Mouse (Mus musculus) brown adipose tissue, adult 24 weeks (tissue): ENCODE results near the gene Tnfrsf1b. TPM values are rescaled to one million over a fixed set of nuclear protein-coding genes. Genes with fewer than 3 reads are reported as not detected.

Experiments
- H3K27ac ChIP-seq: fragments of 200-500 bp; replicated peaks from 2 replicates; pipeline ENCODE4 v1.5.1; 2012; ENCODE audit warnings: low read depth, mild to moderate bottlenecking, low read length
- H3K4me1 ChIP-seq: fragments of 200-500 bp; 2 replicates; pipeline ENCODE4 v1.6.1; 2012; ENCODE audit warnings: low read length, mixed read lengths; ENCODE audit not compliant: control insufficient read depth, insufficient read depth, insufficient read length
- H3K4me3 ChIP-seq: fragments of 200-500 bp; 2 replicates; pipeline ENCODE4 v1.5.1; 2012; ENCODE audit warnings: low read depth, mild to moderate bottlenecking, low read length, moderate library complexity; ENCODE audit not compliant: insufficient read depth
- polyA plus RNA-seq: library from polyadenylated mRNA; stranded (reverse); fragments of >200 nt; gene quantifications from 2 replicates; pipeline ENCODE4 v1.2.4, GENCODE M21; 2012; ENCODE audit not compliant: missing spikeins, insufficient read depth, insufficient read length

The Tnfrsf1b gene
- polyA plus RNA-seq, 1 experiment, result 3.4 TPM

- Histone ChIP-seq H3K27ac (peak overlapping the region; percentile 61), H3K4me3 (no peak overlapping the region), H3K4me1 (peaks cover 10% of the 10 kb centered on the region; the same call in 1 of the 2 replicates)
These were observed 23.5 kb upstream of the Tnfrsf1b start for GRCm38 (mm10) chr4:145270136-145270535.

- H3K27ac ChIP-seq, result peak overlapping the region; percentile 41; the same call in 1 of the 2 replicates
- peaks cover 11% of the 10 kb centered on the region; the same call in 1 of the 2 replicates for H3K4me1 ChIP-seq
- no peak overlapping the region for H3K4me3 ChIP-seq
These were observed 21.0 kb upstream of the Tnfrsf1b start for GRCm38 (mm10) chr4:145267631-145268110.

- Histone ChIP-seq H3K27ac (no peak overlapping the region), H3K4me3 (no peak overlapping the region), H3K4me1 (peaks cover 8% of the 10 kb centered on the region; the same call in 1 of the 2 replicates)
These were observed 19.8 kb upstream of the Tnfrsf1b start for GRCm38 (mm10) chr4:145266505-145266904.

- no peak overlapping the region for H3K4me3 ChIP-seq
- no peak overlapping the region for H3K27ac ChIP-seq
- H3K4me1 ChIP-seq, result peaks cover 16% of the 10 kb centered on the region; the same call in 1 of the 2 replicates
These were observed 18.1 kb upstream of the Tnfrsf1b start for GRCm38 (mm10) chr4:145264761-145265160.

- H3K4me1 ChIP-seq, result peaks cover 19% of the 10 kb centered on the region; the same call in 1 of the 2 replicates
- H3K27ac ChIP-seq, result no peak overlapping the region
- H3K4me3 ChIP-seq, result no peak overlapping the region
These were observed 16.9 kb upstream of the Tnfrsf1b start for GRCm38 (mm10) chr4:145263583-145263982.

DNA sequence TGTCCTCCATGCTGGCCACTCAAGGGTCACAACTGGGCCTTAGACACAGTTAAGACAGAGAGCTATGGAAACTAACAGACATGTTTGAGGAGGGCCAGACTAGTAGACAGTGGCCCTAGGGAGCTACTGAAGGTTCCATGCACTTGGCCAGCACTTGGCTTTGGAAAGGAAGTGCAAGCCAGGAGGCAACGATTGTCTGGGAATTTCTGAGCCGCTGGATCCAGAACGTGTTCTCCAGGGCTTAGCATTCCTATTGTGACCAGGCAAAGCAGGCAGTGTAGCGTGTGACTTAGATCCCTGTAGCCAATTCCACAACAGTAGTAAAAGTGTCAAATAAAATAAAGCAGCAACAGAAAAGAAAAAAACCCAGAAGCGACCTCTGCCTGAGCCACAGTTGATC is 14.1 kb upstream of the Tnfrsf1b start:
- Histone ChIP-seq H3K4me1 (peaks cover 23% of the 10 kb centered on the region; the same call in 1 of the 2 replicates), H3K4me3 (no peak overlapping the region), H3K27ac (no peak overlapping the region; the same call in 1 of the 2 replicates)

- Histone ChIP-seq H3K27ac (0 out of 2 replicates have a peak overlapping the region, but pooled peaks have one; percentile 9), H3K4me1 (peaks cover 17% of the 10 kb centered on the region; the same call in 1 of the 2 replicates), H3K4me3 (no peak overlapping the region)
These were observed 11.2 kb upstream of the Tnfrsf1b start for GRCm38 (mm10) chr4:145257751-145258434.

DNA sequence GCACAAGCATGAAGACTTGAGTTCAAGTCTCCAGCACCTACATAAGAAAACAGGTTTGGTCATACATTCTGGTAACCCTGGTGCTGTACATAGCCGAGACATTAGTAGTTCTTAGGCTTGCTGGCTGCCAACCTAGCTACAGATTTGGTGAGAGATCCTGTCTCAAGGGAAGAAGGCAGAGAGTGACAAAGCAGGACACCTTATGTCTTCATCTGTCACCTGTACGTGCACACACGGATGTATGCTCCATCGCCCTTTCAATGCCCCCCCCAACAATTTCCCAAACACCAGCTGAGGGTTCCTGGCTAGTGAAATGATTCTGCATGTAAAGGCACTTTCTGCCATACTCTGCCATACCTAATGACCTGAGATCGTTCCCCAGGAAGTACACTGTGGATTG is 9.5 kb upstream of the Tnfrsf1b start:
- Histone ChIP-seq H3K4me3 (no peak overlapping the region), H3K27ac (no peak overlapping the region), H3K4me1 (peaks cover 11% of the 10 kb centered on the region; the same call in 1 of the 2 replicates)

DNA sequence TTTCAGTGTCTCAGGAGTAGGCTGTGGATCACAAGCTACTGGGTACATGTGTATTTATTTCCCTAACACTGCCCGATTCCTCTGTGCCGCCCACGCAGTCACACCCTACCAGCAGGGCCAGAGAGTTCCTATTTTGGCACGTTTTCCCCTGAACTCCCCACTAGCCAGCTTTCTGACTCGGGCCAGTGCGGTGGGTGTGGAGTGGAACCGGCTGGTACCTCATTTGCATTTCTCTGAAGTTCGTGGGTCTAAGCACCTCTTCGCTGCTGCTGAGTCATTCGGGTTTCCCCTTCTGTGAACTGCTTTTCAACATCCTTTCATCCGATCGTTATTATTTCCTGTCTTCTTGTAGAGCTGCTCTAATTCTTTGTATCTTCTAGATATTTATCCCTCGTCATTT is 7.7 kb upstream of the Tnfrsf1b start:
- Histone ChIP-seq H3K27ac (no peak overlapping the region), H3K4me3 (no peak overlapping the region), H3K4me1 (peaks cover 7% of the 10 kb centered on the region; the same call in 1 of the 2 replicates)

DNA sequence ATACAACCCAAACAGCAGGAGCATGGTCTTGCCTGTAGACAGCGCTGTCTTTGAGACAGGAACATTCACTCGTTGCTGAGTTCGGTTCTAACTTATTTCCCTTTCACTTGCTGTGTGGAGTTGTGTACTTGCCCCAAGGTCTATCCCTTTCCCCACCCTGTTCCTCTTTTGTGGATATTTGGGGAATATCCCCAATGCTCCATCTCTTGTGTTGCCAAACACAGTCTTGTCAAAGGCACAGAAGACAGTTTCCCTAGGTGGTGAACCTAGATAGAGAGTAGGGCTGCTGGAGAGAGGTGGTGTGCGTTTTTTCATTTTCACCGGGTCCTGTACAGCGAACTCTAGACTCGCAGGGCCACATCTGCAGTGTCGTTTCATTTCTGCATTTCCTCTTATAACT is 5.9 kb upstream of the Tnfrsf1b start:
- no peak overlapping the region for H3K4me3 ChIP-seq
- H3K4me1 ChIP-seq, result peaks cover 3% of the 10 kb centered on the region; the same call in 1 of the 2 replicates
- H3K27ac ChIP-seq, result no peak overlapping the region

DNA sequence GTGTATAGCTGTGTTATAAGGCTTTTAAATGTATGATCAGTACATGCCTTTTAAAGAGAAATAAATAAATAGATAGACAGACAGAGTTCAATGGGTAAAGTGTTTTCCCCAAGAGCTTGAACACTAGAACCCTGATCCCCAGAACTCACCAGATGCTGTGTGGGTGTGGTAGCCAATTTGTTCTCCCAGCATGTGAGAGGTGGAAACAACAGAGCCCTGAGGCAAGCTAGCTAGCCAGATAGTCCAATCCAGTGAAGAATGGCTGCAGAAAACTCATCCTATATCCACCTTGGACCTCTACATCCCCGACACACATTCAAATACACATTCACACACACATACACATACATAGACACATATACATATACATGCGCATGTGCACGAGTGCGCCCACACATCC is 4.9 kb upstream of the Tnfrsf1b start:
- Histone ChIP-seq H3K4me3 (no peak overlapping the region), H3K27ac (no peak overlapping the region), H3K4me1 (no peaks in the 10 kb centered on the region)

GRCm38 (mm10) chr4:145250002-145250401 is 3.3 kb upstream of the Tnfrsf1b start:
- H3K4me3 ChIP-seq, result no peak overlapping the region
- H3K4me1 ChIP-seq, result peaks cover 7% of the 10 kb centered on the region
- H3K27ac ChIP-seq, result no peak overlapping the region

GRCm38 (mm10) chr4:145247556-145247955 is 886 bp upstream of the Tnfrsf1b start:
- Histone ChIP-seq H3K4me3 (no peak overlapping the region), H3K27ac (no peak overlapping the region), H3K4me1 (peaks cover 16% of the 10 kb centered on the region)

DNA sequence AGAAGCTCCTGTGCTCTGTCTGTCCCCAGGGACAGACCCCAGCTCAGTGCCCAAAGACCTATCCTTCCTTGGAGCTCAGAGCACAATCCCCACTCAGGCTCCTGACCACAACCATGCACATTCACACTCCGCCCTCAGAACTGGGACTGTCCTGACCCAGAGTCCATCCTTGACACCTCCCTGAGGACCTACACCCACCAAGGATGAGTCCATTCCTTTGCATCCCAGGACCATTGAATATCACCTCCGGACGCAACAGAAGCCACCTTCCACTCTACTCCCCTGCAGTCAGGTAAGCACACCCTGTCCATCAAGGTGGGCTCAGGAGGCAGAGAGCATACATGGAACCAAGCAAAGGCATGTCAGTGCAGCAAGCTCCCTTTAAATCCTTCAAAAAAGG is 1.1 kb downstream of the Tnfrsf1b start:
- Histone ChIP-seq H3K27ac (peak overlapping the region; percentile 15), H3K4me3 (peak overlapping the region; percentile 90), H3K4me1 (peaks cover 24% of the 10 kb centered on the region)

DNA sequence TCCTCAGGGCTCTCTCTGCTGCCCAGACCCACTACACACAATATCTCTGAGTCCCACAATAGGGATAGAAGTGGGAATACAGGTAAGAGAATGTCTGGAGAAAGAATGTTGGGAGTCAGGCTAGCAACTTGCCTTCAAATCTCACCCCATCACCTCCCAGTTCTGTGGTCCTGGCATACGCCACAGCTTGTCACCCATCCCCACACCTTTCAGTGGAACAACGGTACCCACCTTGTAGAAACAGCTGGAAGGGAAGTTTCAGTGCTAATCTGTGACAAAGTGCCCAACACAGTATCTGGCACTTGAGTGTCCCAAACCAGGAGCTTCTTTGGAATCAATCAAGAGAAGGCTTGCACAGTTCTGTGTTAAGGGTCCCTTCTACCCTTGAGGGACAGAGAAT is 2.0 kb downstream of the Tnfrsf1b start:
- peak overlapping the region; percentile 90 for H3K4me3 ChIP-seq
- peak overlapping the region; percentile 15; the same call in 1 of the 2 replicates for H3K27ac ChIP-seq
- H3K4me1 ChIP-seq, result peaks cover 31% of the 10 kb centered on the region
